Comparison of ENCODE assay signal across 1 mouse cellular context in genomic region chrX:9752954-9753572, GRCm38 (mm10).
TF ChIP-seq lines count a peak whose summit lies in the region.

No protein-coding gene starts in this region.

TF ChIP-seq in MEL, 35 proteins besides CTCF, POLR2A, EP300 and RAD21 (continued from another document):
- TF ChIP-seq TCF12 (IDR thresholded peaks at IDR 0.05; ENCODE audit: low read depth, low read length), result peak; percentile 78
- TF ChIP-seq USF1 (IDR thresholded peaks at IDR 0.05; ENCODE audit: low read depth, low read length), result 0 out of 2 replicates have a peak, but pooled peaks have one; percentile 7
- peak; percentile 68 for TF ChIP-seq ETS1 (IDR thresholded peaks at IDR 0.05; ENCODE audit: low read depth, low read length)
- no peak for TF ChIP-seq KAT2A (conservative IDR thresholded peaks at IDR 0.05; ENCODE audit: low read depth, low read length)
- no peak for TF ChIP-seq GABPA (IDR thresholded peaks at IDR 0.05; ENCODE audit: low read depth, low read length)
- TF ChIP-seq JUND (IDR thresholded peaks at IDR 0.05; ENCODE audit: low read depth, low read length), result no peak
- peak; percentile 38; the same call in 1 of the 2 replicates for TF ChIP-seq MAX (IDR thresholded peaks at IDR 0.05; ENCODE audit: low read length)
- TF ChIP-seq MEF2A (IDR thresholded peaks at IDR 0.05; ENCODE audit: extremely low read depth, insufficient replicate concordance, low read depth, low read length, poor library complexity, severe bottlenecking), result no peak
- TF ChIP-seq NRF1 (IDR thresholded peaks at IDR 0.05; ENCODE audit: insufficient read depth, low read depth, low read length, poor library complexity, severe bottlenecking), result no peak
- no peak for TF ChIP-seq CHD2 (IDR thresholded peaks at IDR 0.05; ENCODE audit: low read length)
- peak; percentile 38; the same call in 1 of the 2 replicates for TF ChIP-seq MXI1 (IDR thresholded peaks at IDR 0.05; ENCODE audit: low read depth, low read length)
- TF ChIP-seq SIN3A (IDR thresholded peaks at IDR 0.05; ENCODE audit: low read length), result peak; percentile 43; the same call in 1 of the 2 replicates
